Mouse (Mus musculus) small intestine, adult 2 months (tissue): ENCODE data around the gene Tubgcp3. TPM values are rescaled to one million over a fixed set of nuclear protein-coding genes. Genes with fewer than 3 reads are reported as not detected.
A peak's percentile ranks its signal among the peaks of the same experiment; 100 is the strongest.

Experiments
- H3K27ac ChIP-seq: fragments of 200-500 bp; 2 replicates; pipeline ENCODE4 v1.5.1; 2012; ENCODE audit warnings: low read depth, low read length, control low read depth, inconsistent platforms; ENCODE audit not compliant: insufficient read depth
- H3K27me3 ChIP-seq: fragments of 200-500 bp; 2 replicates; pipeline ENCODE4 v1.6.1; 2012; ENCODE audit warnings: mild to moderate bottlenecking, moderate library complexity, low read length, inconsistent platforms; ENCODE audit not compliant: control insufficient read depth, insufficient read depth
- H3K36me3 ChIP-seq: fragments of 200-500 bp; 2 replicates; pipeline ENCODE4 v1.6.1; 2012; ENCODE audit warnings: mild to moderate bottlenecking, low read length, control low read depth, inconsistent platforms; ENCODE audit not compliant: control insufficient read depth, insufficient read depth
- H3K4me1 ChIP-seq: fragments of 200-500 bp; 2 replicates; pipeline ENCODE4 v1.6.1; 2012; ENCODE audit warnings: low read length, inconsistent platforms, mixed read lengths; ENCODE audit not compliant: control insufficient read depth, insufficient read depth, insufficient read length
- H3K4me3 ChIP-seq: fragments of 200-500 bp; 2 replicates; pipeline ENCODE4 v1.5.1; 2012; ENCODE audit warnings: low read depth, mild to moderate bottlenecking, control low read depth, inconsistent platforms, low read length, moderate library complexity
- CTCF ChIP-seq: fragments of 200-500 bp; IDR thresholded peaks from 2 replicates; pipeline ENCODE4 v1.5.1; 2012; ENCODE audit warnings: low read depth, mild to moderate bottlenecking, control low read depth, inconsistent platforms, low read length, moderate library complexity, mixed read lengths; ENCODE audit not compliant: insufficient replicate concordance, insufficient read length; ENCODE audit errors: extremely low read depth
- POLR2A ChIP-seq: fragments of 200-500 bp; IDR thresholded peaks from 2 replicates; pipeline ENCODE4 v1.6.1; 2012; ENCODE audit warnings: low read depth, mild to moderate bottlenecking, control low read depth, inconsistent platforms, low read length, moderate library complexity
- WGBS: fragments of 180-500 bp; shearing (Covaris S2); methylation state at CpG from one replicate; pipeline ENCODE4 v1.1.7; 2018; 5-methylcytosine and 5-hydroxymethylcytosine counted together
- polyA plus RNA-seq: library from polyadenylated mRNA; depleted of rRNA; stranded (reverse); fragments of >200 nt; gene quantifications from 2 replicates; pipeline ENCODE4 v1.2.3, GENCODE M21; 2012

Tubgcp3 gene
- polyA plus RNA-seq, 1 experiment: 24.3 TPM

GRCm38 (mm10) chr8:12644894-12645293, 27.2 kb downstream of the Tubgcp3 start:
- no peak overlapping the region for H3K4me3 ChIP-seq
- H3K27me3 ChIP-seq: no peaks in the 10 kb centered on the region
- no peaks in the 10 kb centered on the region for H3K4me1 ChIP-seq
- no peak overlapping the region for H3K27ac ChIP-seq
- peaks cover 35% of the 10 kb centered on the region for H3K36me3 ChIP-seq
- 81% methylated on average over 7 of the region's 7 CpGs for WGBS
- TF ChIP-seq POLR2A (no peak), CTCF (no peak)

- 87% methylated on average over 8 of the region's 8 CpGs for WGBS
- peaks cover 35% of the 10 kb centered on the region for H3K36me3 ChIP-seq
- H3K27me3 ChIP-seq: no peaks in the 10 kb centered on the region
- no peak for TF ChIP-seq CTCF
- TF ChIP-seq POLR2A: no peak
- H3K27ac ChIP-seq: no peak overlapping the region
- H3K4me3 ChIP-seq: no peak overlapping the region
- H3K4me1 ChIP-seq: no peaks in the 10 kb centered on the region
Measured at GRCm38 (mm10) chr8:12644341-12644740, 27.7 kb downstream of the Tubgcp3 start.

GRCm38 (mm10) chr8:12641527-12641926, 30.5 kb downstream of the Tubgcp3 start:
- Histone ChIP-seq H3K27me3 (no peaks in the 10 kb centered on the region), H3K4me1 (no peaks in the 10 kb centered on the region), H3K36me3 (peaks cover 46% of the 10 kb centered on the region), H3K27ac (no peak overlapping the region), H3K4me3 (no peak overlapping the region)
- TF ChIP-seq POLR2A: no peak
- TF ChIP-seq CTCF: no peak
- 83% methylated on average over 6 of the region's 6 CpGs for WGBS

- Histone ChIP-seq H3K27me3 (no peaks in the 10 kb centered on the region), H3K4me1 (no peaks in the 10 kb centered on the region), H3K4me3 (no peak overlapping the region), H3K36me3 (peaks cover 57% of the 10 kb centered on the region), H3K27ac (no peak overlapping the region)
- 90% methylated on average over 11 of the region's 11 CpGs for WGBS
- TF ChIP-seq CTCF (no peak), POLR2A (no peak)
Measured at GRCm38 (mm10) chr8:12638446-12638845, 33.6 kb downstream of the Tubgcp3 start.

GRCm38 (mm10) chr8:12635366-12635765, 36.7 kb downstream of the Tubgcp3 start:
- Histone ChIP-seq H3K27ac (no peak overlapping the region), H3K36me3 (peaks cover 62% of the 10 kb centered on the region), H3K4me3 (no peak overlapping the region), H3K4me1 (no peaks in the 10 kb centered on the region), H3K27me3 (no peaks in the 10 kb centered on the region)
- TF ChIP-seq POLR2A (no peak), CTCF (no peak)
- 81% methylated on average over 2 of the region's 2 CpGs for WGBS

GRCm38 (mm10) chr8:12629079-12629478, 43.0 kb downstream of the Tubgcp3 start:
- Histone ChIP-seq H3K27me3 (no peaks in the 10 kb centered on the region), H3K27ac (no peak overlapping the region), H3K36me3 (peaks cover 57% of the 10 kb centered on the region), H3K4me1 (no peaks in the 10 kb centered on the region), H3K4me3 (no peak overlapping the region)
- WGBS: 52% methylated on average over 3 of the region's 3 CpGs
- TF ChIP-seq CTCF (peak; percentile 59; the same call in 1 of the 2 replicates), POLR2A (no peak)

GRCm38 (mm10) chr8:12625890-12626289, 46.2 kb downstream of the Tubgcp3 start:
- no peaks in the 10 kb centered on the region for H3K27me3 ChIP-seq
- peaks cover 57% of the 10 kb centered on the region for H3K36me3 ChIP-seq
- no peak for TF ChIP-seq POLR2A
- no peak for TF ChIP-seq CTCF
- no peak overlapping the region for H3K27ac ChIP-seq
- H3K4me1 ChIP-seq: no peaks in the 10 kb centered on the region
- H3K4me3 ChIP-seq: no peak overlapping the region
- 74% methylated on average over 5 of the region's 5 CpGs for WGBS
